Mouse (Mus musculus): ENCODE measurements at regions not wholly inside any gene's neighbourhood (a gene's known extent, or its start where the extent isn't known, plus 50 kb on each side); places are given as distances from the start of the nearest gene placed in this dataset.
"Not testable (repeated sequence)": the region's sequence is repeated elsewhere in the genome, so short reads cannot be mapped to it uniquely, and the experiment has no call there.

- DNase-seq (ENCODE audit: low read depth, low spot score) = no peak
These were observed 58.0 kb upstream of the Cdyl start for GRCm38 (mm10) chr13:35601560-35602135.

GRCm38 (mm10) chr13:35603080-35603479 lies 56.6 kb upstream of the Cdyl start:
- DNase-seq (ENCODE audit: low read depth, low spot score) = no peak

GRCm38 (mm10) chr13:35604061-35604460 lies 55.6 kb upstream of the Cdyl start:
- peak; percentile 4 for DNase-seq (ENCODE audit: low read depth, low spot score)

GRCm38 (mm10) chr13:35604765-35605164 lies 54.9 kb upstream of the Cdyl start:
- no peak for DNase-seq (ENCODE audit: low read depth, low spot score)

GRCm38 (mm10) chr13:35606857-35607561 lies 52.6 kb upstream of the Cdyl start:
- DNase-seq (ENCODE audit: low read depth, low spot score) = not testable (repeated sequence)

GRCm38 (mm10) chr13:35607710-35608109 lies 51.9 kb upstream of the Cdyl start:
- DNase-seq (ENCODE audit: low read depth, low spot score) = no peak

All from retina, postnatal 7 days (tissue).